Mouse (Mus musculus) forebrain, embryonic 16.5 days (tissue): Measurements from ENCODE around the gene Gna12. TPM values are rescaled to one million over a fixed set of nuclear protein-coding genes. Genes with fewer than 3 reads are reported as not detected.
A peak's percentile ranks its signal among the peaks of the same experiment; 100 is the strongest.

Experiments
- ATAC-seq: fragments of 200-750 bp; cut with Nextera tagmentation; 2 replicates; pipeline ENCODE4 v1.8.0; 2017; ENCODE audit warnings: mild to moderate bottlenecking, moderate library complexity
- H3K27ac ChIP-seq: fragments of 300-500 bp; sonication (generic); 2 replicates; pipeline ENCODE4 v1.5.1; 2014; ENCODE audit warnings: low read length, control low read depth
- H3K27me3 ChIP-seq: fragments of 300-500 bp; sonication (generic); replicated peaks from 2 replicates; pipeline ENCODE4 v1.6.1; 2014; ENCODE audit warnings: low read length; ENCODE audit not compliant: control insufficient read depth, insufficient read depth
- H3K36me3 ChIP-seq: fragments of 300-500 bp; sonication (generic); 2 replicates; pipeline ENCODE4 v1.6.1; 2014; ENCODE audit not compliant: control insufficient read depth, insufficient read depth
- H3K4me1 ChIP-seq: fragments of 300-500 bp; sonication (generic); replicated peaks from 2 replicates; pipeline ENCODE4 v1.6.1; 2014; ENCODE audit warnings: low read length; ENCODE audit not compliant: control insufficient read depth, insufficient read depth
- H3K4me2 ChIP-seq: fragments of 300-500 bp; sonication (generic); 2 replicates; pipeline ENCODE4 v1.6.1; 2014; ENCODE audit warnings: mild to moderate bottlenecking, low read length, control low read depth
- H3K4me3 ChIP-seq: fragments of 300-500 bp; sonication (generic); replicated peaks from 2 replicates; pipeline ENCODE4 v1.5.1; 2014; ENCODE audit warnings: mild to moderate bottlenecking, low read length, control low read depth
- H3K9ac ChIP-seq: fragments of 300-500 bp; sonication (generic); replicated peaks from 2 replicates; pipeline ENCODE4 v1.6.1; 2014; ENCODE audit warnings: low read depth, low read length, control low read depth
- H3K9me3 ChIP-seq: fragments of 300-500 bp; sonication (generic); 2 replicates; pipeline ENCODE4 v1.6.1; 2016; ENCODE audit warnings: low read length; ENCODE audit not compliant: control insufficient read depth
- WGBS: fragments of 180-500 bp; shearing (Covaris S2); extraction: QIAGEN DNeasy Blood & Tissue Kit; methylation state at CpG from one replicate; pipeline ENCODE4 v1.1.7; 2014; 5-methylcytosine and 5-hydroxymethylcytosine counted together
- polyA plus RNA-seq: library from polyadenylated mRNA; unstranded; fragments of >200 nt; fragmentation: Nextera tagmentation; extraction: Ambion mirVana; gene quantifications from 2 replicates; pipeline ENCODE4 v1.2.1, GENCODE M21; 2015

Gna12 gene
- polyA plus RNA-seq, 1 experiment from 2014 or later: 13.5 TPM

DNA sequence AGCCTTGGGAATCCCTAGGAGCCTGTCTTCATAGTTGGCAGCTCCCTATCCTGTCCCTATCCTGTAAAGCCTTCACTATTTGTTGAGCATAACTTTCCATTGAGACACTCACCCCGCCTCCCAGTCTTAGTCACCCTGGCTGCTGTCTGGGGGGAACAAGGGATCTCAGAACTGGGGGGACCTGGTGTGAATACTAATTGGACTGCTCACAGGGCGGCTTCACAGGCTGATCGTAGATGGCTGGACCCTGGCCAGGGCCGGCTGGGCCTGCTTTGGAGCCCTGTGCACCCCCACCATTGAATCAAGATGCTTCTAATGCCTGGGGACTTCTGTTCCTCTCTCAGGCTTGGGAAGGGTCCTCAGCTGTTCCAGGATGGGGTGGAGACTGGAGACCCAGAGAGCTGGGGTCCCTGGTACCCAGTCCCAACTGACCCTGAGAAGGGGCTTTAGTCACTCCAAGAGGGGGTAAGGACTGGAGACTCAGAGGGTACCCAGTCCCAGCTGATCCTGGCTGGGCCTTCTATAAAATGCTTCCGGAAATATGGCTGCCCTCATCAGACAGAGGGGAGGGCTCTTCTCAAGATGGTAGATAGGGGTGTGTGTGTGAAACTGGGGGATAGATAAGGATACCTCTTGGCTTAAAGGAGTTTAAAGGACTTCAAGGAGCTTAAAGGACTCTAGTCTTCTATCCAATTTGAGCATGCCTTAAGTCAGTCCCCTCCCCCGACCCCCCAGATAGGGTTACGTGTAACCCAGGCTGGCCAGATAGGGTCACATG lies 104.0 kb downstream of the Gna12 start:
- peak; percentile 72 for ATAC-seq
- H3K9ac ChIP-seq: no peak overlapping the region
- H3K4me2 ChIP-seq: no peak overlapping the region
- no peaks in the 10 kb centered on the region for H3K36me3 ChIP-seq
- H3K4me3 ChIP-seq: no peak overlapping the region
- H3K4me1 ChIP-seq: peaks cover 24% of the 10 kb centered on the region
- H3K27ac ChIP-seq: no peak overlapping the region
- no peaks in the 10 kb centered on the region for H3K9me3 ChIP-seq
- H3K27me3 ChIP-seq: no peaks in the 10 kb centered on the region
- 47% methylated on average over 7 of the region's 7 CpGs for WGBS

DNA sequence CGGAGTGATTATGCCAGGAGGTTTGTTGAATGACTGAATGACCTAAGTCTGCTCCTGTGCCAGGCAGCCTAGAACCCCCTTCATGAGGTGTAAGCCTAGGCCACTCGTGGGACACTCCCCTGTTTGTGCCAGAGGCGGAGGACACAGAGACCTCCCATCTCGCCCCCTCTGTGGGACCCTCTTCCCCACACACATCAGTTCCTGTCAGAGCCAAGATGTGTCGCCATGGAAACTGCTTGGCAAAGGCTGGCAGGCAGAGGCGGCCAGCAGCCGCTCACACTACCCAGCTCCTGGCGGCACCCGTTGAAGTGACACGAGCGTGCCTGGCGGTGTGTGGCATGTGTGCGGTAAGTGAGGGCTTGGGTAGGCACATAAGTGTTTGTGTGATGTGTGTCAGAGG lies 106.4 kb downstream of the Gna12 start, which contains the start of gene Amz1:
Gene Amz1, plus strand, starts transcription at position 306 of the 400 bp plus-strand sequence.
- Histone ChIP-seq H3K4me1 (peaks cover 24% of the 10 kb centered on the region), H3K9ac (0 out of 2 replicates have a peak within 1 kb of the TSS, but pooled peaks have one; percentile 23), H3K27me3 (no peaks in the 10 kb centered on the region), H3K4me2 (peak within 1 kb of the TSS; percentile 24), H3K36me3 (peaks cover 7% of the 10 kb centered on the region), H3K4me3 (no peak within 1 kb of the TSS; the same call in 1 of the 2 replicates), H3K9me3 (no peaks in the 10 kb centered on the region), H3K27ac (peak within 1 kb of the TSS; percentile 20; the same call in 1 of the 2 replicates)
- peak; percentile 87 for ATAC-seq
- 18% methylated on average over 13 of the region's 13 CpGs for WGBS

DNA sequence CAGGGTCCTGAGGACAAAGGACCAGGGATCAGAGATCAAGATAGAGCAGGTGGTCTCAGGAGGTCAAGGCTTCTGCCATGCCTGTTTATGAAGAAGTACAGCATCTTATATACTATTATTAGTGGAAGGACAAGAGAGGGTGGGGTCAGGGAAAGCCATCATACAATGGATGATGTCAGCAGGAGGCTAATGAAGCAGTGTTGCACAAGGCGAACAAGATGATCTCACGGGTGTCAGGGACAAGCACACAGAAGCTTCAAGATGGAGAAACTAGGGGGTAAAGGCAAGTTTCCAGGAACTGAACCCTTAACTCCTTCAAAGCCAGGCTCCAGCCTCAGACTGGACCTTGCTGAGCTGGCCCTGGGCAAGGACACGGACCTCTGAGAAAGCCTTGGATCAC lies 108.1 kb downstream of the Gna12 start:
- ATAC-seq: no peak
- Histone ChIP-seq H3K36me3 (peaks cover 19% of the 10 kb centered on the region), H3K27ac (no peak overlapping the region), H3K9me3 (no peaks in the 10 kb centered on the region), H3K4me3 (no peak overlapping the region), H3K4me2 (no peak overlapping the region), H3K4me1 (peaks cover 24% of the 10 kb centered on the region), H3K9ac (no peak overlapping the region), H3K27me3 (no peaks in the 10 kb centered on the region)
- WGBS: 63% methylated on average over 3 of the region's 3 CpGs

DNA sequence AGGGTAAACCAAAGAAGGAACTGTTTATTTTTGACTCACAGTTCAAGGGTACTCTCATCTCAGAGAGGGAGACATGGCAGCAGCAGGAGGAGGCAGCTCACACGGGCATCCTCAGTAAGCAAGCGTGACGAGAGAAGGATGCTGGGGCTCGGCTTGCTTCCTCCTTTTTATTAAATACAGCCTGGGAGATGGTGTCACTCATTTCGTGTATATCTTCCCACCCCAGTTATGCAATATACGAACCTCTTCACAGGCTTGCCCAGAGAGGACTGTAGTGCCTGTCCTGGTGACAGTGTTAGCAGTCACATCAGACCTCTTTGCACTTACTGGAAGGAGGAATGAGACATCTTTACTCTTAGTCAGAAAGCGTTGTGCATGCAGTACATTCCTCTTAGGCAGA lies 109.5 kb downstream of the Gna12 start:
- WGBS: 83% methylated on average over 7 of the region's 7 CpGs

DNA sequence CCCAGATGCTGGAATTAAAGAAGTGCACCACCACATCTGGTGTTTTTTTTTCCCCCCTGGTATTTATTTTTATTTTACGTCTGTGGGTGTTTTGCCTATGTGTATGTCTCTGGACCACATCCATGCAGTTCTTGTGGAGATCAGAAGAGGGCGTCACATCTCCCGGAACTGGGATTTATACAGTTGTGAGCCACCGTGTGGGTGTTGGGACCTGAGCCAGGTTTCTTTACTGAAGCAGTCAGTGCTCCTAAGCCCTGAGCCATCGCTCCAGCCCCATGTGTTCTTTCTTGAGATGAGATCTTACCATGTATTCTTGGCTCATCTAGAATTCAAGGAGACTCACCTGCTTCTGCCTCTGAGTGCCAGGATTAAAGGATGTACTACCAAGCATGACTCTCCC lies 119.2 kb downstream of the Gna12 start:
- H3K4me2 ChIP-seq: no peak overlapping the region
- H3K9ac ChIP-seq: no peak overlapping the region
- 78% methylated on average over 5 of the region's 5 CpGs for WGBS
- H3K9me3 ChIP-seq: no peaks in the 10 kb centered on the region
- peaks cover 2% of the 10 kb centered on the region for H3K4me1 ChIP-seq
- no peaks in the 10 kb centered on the region for H3K27me3 ChIP-seq
- no peak overlapping the region for H3K4me3 ChIP-seq
- ATAC-seq: no peak
- H3K36me3 ChIP-seq: peaks cover 30% of the 10 kb centered on the region
- no peak overlapping the region for H3K27ac ChIP-seq

More for the DNA sequence above, 109.5 kb downstream of the Gna12 start:
- peaks cover 18% of the 10 kb centered on the region for H3K4me1 ChIP-seq
- no peaks in the 10 kb centered on the region for H3K27me3 ChIP-seq
- H3K4me3 ChIP-seq: no peak overlapping the region
- no peak overlapping the region for H3K9ac ChIP-seq
- H3K4me2 ChIP-seq: no peak overlapping the region
- no peak overlapping the region for H3K27ac ChIP-seq
- H3K9me3 ChIP-seq: no peaks in the 10 kb centered on the region
- ATAC-seq: no peak
- peaks cover 19% of the 10 kb centered on the region for H3K36me3 ChIP-seq

DNA sequence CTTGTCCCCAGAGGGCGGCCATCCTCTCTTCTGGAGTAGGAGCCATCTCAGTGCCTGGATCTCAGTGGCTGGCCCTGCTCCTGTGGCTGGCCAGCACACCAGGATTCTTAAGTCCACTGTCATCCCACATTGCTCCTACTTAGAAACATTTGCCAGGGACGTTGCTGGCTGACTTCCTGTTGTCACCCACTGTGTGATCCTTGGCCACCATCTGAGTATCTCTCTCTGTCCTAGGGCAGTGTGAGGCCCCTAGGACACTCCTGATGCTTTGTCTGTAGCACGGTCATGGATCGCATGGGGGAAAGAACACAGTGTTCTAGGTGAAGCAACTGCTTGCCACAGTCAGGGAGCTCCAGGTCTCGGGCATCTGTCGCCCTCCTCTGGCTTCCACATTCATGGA lies 119.9 kb downstream of the Gna12 start:
- Histone ChIP-seq H3K9me3 (no peaks in the 10 kb centered on the region), H3K36me3 (peaks cover 30% of the 10 kb centered on the region), H3K4me1 (peaks cover 10% of the 10 kb centered on the region), H3K4me3 (no peak overlapping the region), H3K4me2 (no peak overlapping the region), H3K9ac (no peak overlapping the region), H3K27me3 (no peaks in the 10 kb centered on the region), H3K27ac (no peak overlapping the region)
- WGBS: 94% methylated on average over 6 of the region's 6 CpGs
- ATAC-seq: no peak

Other genes with a start within 250 kb of the Gna12 start
- 23.3 and 25.6 TPM in 2 replicates for gene Lfng, start 223.1 kb downstream of the Gna12 start, polyA plus RNA-seq
- 68.7 and 68.9 TPM in 2 replicates for gene Ttyh3, start 181.4 kb downstream of the Gna12 start, polyA plus RNA-seq
- gene Iqce, start 128.1 kb downstream of the Gna12 start, polyA plus RNA-seq: 26.1 and 30.8 TPM in 2 replicates
- gene Brat1, start 125.4 kb downstream of the Gna12 start, polyA plus RNA-seq: 28.0 and 28.4 TPM in 2 replicates
- gene Amz1, start 106.3 kb downstream of the Gna12 start, polyA plus RNA-seq: 5.6 and 7.4 TPM in 2 replicates
- gene Card11, start 170.2 kb upstream of the Gna12 start, polyA plus RNA-seq: 0.05 TPM in 1 of 2 replicates, not detected in the other